Mouse (Mus musculus): ENCODE data around the gene Nckap5. TPM values are rescaled to one million over a fixed set of nuclear protein-coding genes. Genes with fewer than 3 reads are reported as not detected.
A peak's percentile ranks its signal among the peaks of the same experiment; 100 is the strongest.

Gene Nckap5
- total RNA-seq, 1 experiment from 2014 or later: 39.6 TPM

GRCm38 (mm10) chr1:126700063-126700977, 130.3 kb downstream of the Nckap5 start:
- no peak for DNase-seq

GRCm38 (mm10) chr1:126693585-126693984, 137.0 kb downstream of the Nckap5 start:
- no peak for DNase-seq

DNA sequence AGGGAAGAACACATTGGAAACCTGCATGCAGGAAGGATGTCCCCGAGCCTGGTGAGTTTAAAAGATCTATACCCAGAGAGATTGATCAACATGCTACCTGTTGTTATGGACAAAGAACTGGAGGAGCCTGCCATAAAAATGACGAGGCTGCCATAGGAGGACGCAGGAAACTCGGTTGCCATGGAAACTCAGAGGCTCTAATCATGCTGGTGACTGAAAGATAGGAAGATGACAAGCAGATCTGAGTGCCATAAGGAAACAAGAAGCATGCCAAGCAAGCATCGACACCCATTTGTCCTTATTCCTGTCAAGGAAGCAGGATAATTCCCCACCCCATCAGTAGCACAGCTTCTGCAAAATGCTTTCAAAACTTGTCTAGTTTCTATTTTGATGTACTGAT, 142.0 kb downstream of the Nckap5 start:
- DNase-seq: no peak

DNA sequence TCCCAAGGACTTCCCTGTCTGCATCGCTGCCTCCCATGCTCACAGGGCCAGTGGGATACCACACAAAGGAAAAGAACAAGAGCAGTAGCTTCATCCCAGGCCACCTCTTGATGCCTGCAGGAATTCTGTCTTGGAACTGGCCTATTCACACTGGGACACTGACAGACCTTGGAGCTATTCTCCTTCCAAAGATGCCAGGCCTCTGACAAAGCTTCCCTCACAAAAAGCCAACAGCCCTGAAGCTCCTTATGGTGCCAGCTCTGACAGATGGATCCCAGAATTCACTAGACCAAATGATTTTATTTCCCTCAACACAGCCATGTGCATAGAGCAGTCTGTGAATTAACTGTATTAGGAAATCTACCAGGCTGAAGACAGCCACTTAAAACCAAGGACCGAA, 143.9 kb downstream of the Nckap5 start:
- DNase-seq: no peak

DNA sequence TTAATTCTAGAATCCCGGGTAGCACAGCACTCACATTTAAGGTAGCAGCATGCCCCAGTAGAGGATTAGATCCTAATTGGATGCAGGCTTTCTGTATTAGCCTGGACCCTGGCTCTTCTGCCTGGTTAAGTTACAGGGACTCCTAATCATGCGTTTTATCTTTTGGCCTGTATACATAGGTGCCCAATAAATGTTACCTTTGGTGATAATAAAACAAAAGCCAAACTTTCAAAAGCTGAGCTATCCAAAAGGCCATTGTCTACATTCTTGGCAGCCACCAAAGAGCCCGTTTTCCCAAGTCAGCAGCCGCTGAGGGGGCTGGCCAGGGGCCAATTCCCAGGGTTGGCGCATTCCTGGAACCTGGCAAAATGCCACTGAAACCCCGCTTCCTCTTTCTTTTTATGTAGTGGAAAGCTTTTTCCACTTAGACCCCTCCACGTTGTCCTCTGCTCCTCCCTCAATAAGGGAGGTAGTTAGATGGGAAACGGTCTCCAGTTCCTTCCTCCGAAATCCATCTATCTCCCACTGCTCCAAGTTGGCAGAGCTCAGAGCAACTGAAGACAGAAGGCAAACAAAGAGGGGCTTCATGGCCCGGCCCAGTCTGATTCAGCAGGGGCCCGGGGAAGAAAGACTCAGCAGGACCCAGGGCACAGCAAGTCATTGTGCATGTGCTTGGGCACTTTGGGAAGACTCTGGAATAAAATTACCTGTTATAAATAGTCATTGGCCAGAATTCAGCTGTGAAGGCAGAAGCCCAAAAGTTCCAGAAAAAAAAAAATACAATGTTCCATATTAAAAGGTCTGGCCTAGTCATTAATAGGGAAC, 146.8 kb downstream of the Nckap5 start:
- DNase-seq: peak; percentile 62

DNA sequence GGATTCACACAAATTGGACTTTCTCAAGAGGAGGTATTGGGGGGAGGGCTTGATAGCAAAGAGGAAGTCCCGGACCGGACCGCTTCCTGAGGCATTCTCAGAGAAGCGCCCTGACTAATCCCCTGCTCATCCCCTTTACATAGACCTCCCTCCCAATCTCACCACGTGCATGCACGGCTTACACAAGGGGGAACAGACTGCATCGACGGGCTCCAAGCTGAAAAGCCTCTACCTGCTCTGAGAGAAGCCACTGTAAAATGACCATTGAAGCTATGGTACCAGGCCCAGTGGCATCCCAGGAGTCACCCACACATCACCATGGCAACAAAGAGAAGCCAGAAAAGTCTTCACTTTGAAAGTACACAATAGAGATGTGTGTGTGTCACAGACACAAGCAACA, 148.8 kb downstream of the Nckap5 start:
- no peak for DNase-seq

- DNase-seq: no peak
Observed at GRCm38 (mm10) chr1:126679348-126679747, 151.3 kb downstream of the Nckap5 start.

DNA sequence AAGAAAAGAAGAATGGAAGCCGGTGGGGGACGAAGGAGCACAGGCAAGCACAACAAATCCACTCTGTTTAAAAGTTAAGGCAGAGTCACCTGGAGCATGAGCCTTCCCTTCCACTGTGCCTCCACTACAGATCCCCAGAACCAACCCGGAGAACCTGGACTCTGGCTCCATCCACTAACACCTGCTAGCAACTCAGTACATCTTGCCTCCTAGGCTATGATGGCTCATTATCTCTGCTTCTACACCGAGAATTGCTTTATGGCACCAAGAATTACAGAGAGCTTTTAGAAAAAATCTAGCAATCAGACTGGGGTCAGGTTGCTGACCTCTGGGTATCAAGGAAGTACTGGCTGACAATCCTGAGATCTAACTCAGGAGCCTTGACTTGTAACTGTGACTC, 153.3 kb downstream of the Nckap5 start:
- DNase-seq: no peak

DNA sequence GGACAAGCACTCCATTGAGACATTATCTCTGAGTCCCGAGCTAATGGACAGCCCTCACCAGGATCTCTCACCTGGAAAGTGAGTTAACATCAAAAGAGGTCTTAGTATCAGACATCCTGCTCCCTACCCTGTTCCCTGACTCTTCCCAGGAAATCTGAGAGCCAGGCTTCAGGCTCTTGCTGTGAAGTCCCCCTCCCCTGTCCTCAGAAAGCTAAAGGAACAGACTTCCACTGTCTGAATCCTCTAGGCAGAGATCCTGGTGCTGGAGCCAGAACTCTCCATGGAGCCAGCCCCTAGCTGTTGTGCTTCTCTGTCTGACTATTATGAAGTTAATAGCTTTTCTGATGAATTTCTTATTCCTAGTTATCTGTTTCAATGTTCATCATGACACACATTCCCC, 153.8 kb downstream of the Nckap5 start:
- no peak for DNase-seq

DNA sequence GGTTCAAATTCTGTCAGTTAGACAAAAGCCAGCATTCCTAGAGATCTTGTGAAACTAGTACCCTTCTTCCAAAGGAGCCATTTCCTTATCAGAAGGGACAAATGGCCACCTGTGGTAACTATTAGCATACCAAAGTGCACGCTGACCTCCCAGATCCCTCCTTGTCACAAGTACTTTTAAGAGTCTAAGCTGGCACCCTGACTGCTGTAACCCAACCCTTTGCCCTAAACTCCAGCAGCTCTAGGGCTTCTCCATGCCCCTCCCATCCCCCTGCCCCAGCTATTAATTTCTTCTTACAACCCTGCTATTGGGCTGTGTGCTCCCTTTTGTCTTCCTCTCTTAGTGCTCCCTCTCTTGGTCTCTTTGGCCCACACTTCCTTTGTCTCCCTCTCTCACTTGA, 155.5 kb downstream of the Nckap5 start:
- no peak for DNase-seq

DNA sequence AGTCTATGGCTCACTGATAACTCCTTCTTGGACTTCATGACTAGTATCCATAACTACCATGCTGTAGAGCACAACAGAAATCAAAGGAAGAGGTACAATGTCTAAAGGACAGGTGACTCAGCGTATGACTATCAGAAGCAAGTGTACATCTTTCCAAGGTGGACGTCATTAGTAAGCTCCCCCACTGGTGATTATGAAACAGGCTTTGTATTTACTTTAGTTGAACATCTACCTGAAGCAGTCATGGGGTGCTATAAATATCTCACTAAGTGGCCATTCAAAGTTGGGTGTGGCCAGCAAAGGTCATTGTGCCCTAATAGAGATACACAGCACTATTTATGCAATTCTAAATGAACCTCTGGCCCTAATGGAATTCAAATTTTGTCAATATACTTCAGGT, 157.4 kb downstream of the Nckap5 start:
- no peak for DNase-seq

DNA sequence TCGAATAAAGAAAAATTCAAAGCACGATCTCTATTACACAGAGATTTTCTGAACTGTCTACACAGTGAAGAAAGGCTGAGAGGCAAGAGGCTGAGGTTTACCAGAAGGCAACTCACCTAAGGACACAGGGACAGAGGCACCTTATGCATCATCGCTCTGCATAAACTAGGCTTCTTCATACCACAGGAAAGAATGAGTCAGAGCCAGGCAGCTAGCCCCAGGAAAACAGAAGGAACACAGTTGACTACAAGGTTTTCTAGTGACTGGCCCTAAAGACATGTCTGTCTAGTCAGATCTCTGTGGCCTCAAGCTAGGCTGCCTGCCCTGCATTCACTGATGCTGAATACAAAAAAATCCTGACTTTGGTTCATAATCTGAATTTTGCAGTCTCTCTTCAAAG, 160.1 kb downstream of the Nckap5 start:
- no peak for DNase-seq

DNA sequence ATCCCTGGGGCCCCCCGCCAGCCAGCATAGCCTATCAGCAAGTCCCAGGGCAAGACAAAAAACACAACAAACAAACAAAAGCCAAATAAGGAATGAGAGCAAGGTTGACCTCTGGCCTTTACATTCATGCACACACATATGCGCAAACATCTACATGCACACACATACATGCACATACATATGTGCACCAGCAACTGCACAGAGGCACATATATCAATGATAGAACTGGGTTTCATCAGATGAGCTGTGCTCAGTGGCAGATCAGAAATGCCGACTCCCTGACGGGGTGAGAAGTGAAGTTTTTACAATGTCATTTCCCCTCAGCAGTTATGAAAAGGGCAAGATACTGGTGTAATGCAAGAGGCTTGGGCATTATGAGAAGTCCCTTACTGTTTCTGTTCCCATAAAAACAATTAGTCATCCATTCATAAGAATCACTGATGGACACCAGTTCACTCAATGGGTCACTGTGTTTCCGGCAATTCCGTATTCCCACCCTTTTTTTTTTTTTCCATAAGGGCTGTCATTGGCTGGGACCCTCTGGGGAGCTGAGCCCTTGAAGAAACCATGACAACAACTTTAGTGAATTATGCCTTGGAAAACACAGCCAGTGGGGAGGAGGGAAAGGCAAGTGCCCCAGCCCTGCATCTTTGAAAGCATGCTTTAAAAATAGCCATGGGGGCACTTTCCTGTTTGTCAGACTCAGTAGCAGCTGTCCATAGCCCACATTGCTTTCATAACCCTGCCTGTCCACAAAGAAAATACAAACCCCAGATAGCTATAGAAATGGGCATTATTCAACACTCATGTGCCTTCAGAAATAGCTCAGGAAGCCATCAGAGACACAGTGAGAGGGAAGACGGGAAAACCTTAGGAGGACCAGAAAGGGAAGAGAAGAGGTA, 170.2 kb downstream of the Nckap5 start:
- DNase-seq: no peak

DNA sequence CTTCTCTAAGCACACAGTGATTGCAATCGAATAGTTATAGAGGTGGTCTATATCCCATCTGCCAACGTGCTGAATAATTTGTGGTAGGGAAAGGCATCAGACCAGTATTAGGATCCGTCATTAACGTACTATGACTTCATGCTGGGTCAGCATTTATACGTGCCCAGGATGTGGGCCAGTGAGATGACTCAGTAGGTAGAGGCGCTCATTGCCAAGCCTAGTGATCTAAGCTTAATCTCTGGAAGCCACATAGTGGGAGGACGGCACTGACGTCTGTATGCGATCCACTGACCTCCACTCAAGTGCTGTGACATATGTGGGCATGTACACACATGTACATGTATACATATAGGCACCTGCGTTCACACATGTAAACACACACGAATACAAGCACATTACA, 171.9 kb downstream of the Nckap5 start:
- DNase-seq: no peak

- DNase-seq: no peak
Observed at GRCm38 (mm10) chr1:126656246-126656645, 174.4 kb downstream of the Nckap5 start.

DNA sequence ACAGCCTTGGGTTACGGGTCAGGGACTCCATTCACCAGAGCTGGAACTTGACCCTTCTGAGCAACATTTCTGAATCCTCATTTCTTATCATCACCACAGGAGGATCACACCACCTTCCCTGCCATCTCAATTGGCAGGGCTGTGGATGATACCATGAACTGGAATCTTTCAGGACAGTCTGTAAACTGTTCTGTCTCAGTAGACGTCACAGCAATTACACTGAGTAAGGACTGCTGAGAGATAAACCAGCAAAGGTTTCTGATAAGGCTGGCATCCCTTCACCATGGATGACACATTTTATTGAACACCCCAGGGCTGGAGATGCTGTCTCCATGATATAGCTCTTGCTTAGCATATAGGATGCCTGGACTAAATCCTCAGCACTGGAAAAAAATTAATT, 178.5 kb downstream of the Nckap5 start:
- DNase-seq: no peak

- DNase-seq: no peak
Observed at GRCm38 (mm10) chr1:126650806-126651205, 179.8 kb downstream of the Nckap5 start.

GRCm38 (mm10) chr1:126642751-126643150, 187.8 kb downstream of the Nckap5 start:
- DNase-seq: no peak

- no peak for DNase-seq
Observed at GRCm38 (mm10) chr1:126639463-126639862, 191.1 kb downstream of the Nckap5 start.

- no peak for DNase-seq
Observed at GRCm38 (mm10) chr1:126637515-126637914, 193.1 kb downstream of the Nckap5 start.

GRCm38 (mm10) chr1:126626206-126626605, 204.4 kb downstream of the Nckap5 start:
- DNase-seq: no peak

- no peak for DNase-seq
Observed at GRCm38 (mm10) chr1:126622036-126622435, 208.6 kb downstream of the Nckap5 start.

Data from adrenal gland, postnatal 14 days (tissue).